In genomic region chr16:21074082-21074778, GRCm38 (mm10) we compare ENCODE assay signal across 8 mouse cellular contexts.
DNase-seq lines count a peak whose midpoint lies in the region; ATAC-seq lines count a peak whose summit lies in the region.
"Not testable (repeated sequence)": the region's sequence is repeated elsewhere in the genome, so short reads cannot be mapped to it uniquely, and the experiment has no call there.

No protein-coding gene starts in this region.

- not testable (repeated sequence) for H3K9me3 ChIP-seq in forebrain, embryonic 11.5 days (ENCODE audit: control insufficient read depth, low read length); limb, embryonic 13.5 days; neural tube, embryonic 15.5 days (replicated peaks)

- not testable (repeated sequence) for H3K27me3 ChIP-seq in forebrain, embryonic 11.5 days (ENCODE audit: control insufficient read depth, insufficient read depth, low read length); limb, embryonic 13.5 days; neural tube, embryonic 15.5 days (replicated peaks)

- H3K4me3 ChIP-seq in forebrain, embryonic 11.5 days (ENCODE audit: low read depth, low read length); limb, embryonic 13.5 days; neural tube, embryonic 15.5 days (replicated peaks): not testable (repeated sequence)

- H3K36me3 ChIP-seq in forebrain, embryonic 11.5 days (ENCODE audit: control insufficient read depth, insufficient read depth, low read length); limb, embryonic 13.5 days; neural tube, embryonic 15.5 days: not testable (repeated sequence)

- 33% methylated on average over 8 of the region's 10 CpGs for WGBS in forebrain, embryonic 11.5 days
- 30% methylated on average over 8 of the region's 10 CpGs for WGBS in limb, embryonic 13.5 days
- WGBS in neural tube, embryonic 15.5 days: 28% methylated on average over 8 of the region's 10 CpGs

- not testable (repeated sequence) for H3K9ac ChIP-seq in forebrain, embryonic 11.5 days (ENCODE audit: low read length); limb, embryonic 13.5 days; neural tube, embryonic 15.5 days (replicated peaks)

- ATAC-seq in cerebellum, adult (ENCODE audit: insufficient number of reproducible peaks, low FRiP score, low TSS enrichment): peak; percentile 76
- ATAC-seq in forebrain, embryonic 11.5 days (replicated peaks; ENCODE audit: low FRiP score): peak; percentile 64
- ATAC-seq in hematopoietic stem cell, adult 5-6 weeks (replicated peaks in 1 of 2; ENCODE audit: insufficient read depth in 1 of 2, low FRiP score in 2 of 2, low TSS enrichment in 1 of 2, low read depth in 1 of 2, poor library complexity in 2 of 2, severe bottlenecking in 2 of 2): peak; percentile 89 to 94
- peak; percentile 83 for ATAC-seq in limb, embryonic 13.5 days (ENCODE audit: low FRiP score, low read depth)
- peak; percentile 96 for ATAC-seq in megakaryocyte progenitor cell, adult 5-6 weeks (replicated peaks; ENCODE audit: poor library complexity)
- peak; percentile 78 for ATAC-seq in neural tube, embryonic 15.5 days (ENCODE audit: low FRiP score)

- DNase-seq in forebrain, embryonic 11.5 days (ENCODE audit: low spot score): peak; percentile 56
- DNase-seq in kidney, adult 11 months: peak; percentile 19
- peak; percentile 31 for DNase-seq in thymus, postnatal 4 days

- not testable (repeated sequence) for H3K27ac ChIP-seq in forebrain, embryonic 11.5 days (ENCODE audit: low read depth, low read length); limb, embryonic 13.5 days; neural tube, embryonic 15.5 days (replicated peaks)

- not testable (repeated sequence) for H3K4me1 ChIP-seq in forebrain, embryonic 11.5 days (replicated peaks; ENCODE audit: control insufficient read depth, insufficient read depth, low read length); limb, embryonic 13.5 days; neural tube, embryonic 15.5 days

- H3K4me2 ChIP-seq in forebrain, embryonic 11.5 days (ENCODE audit: low read depth, low read length, severe bottlenecking); neural tube, embryonic 15.5 days: not testable (repeated sequence)
- H3K4me2 ChIP-seq in limb, embryonic 13.5 days (replicated peaks): 0 out of 2 replicates have a peak overlapping the region, but pooled peaks have one; percentile 14
